Mouse (Mus musculus) right cerebral cortex, postnatal 10 days (tissue): ENCODE measurements around the gene Cntnap2.
"Not testable (repeated sequence)": the region's sequence is repeated elsewhere in the genome, so short reads cannot be mapped to it uniquely, and the experiment has no call there.

ENCODE experiments used
- DNase-seq, 2 experiments: peaks; one replicate each; pipeline ENCODE4 v3.0.0; 2021; ENCODE audit warnings: low spot score in 2 of 2

Cntnap2 gene

GRCm38 (mm10) chr6:46963693-46964092 is 1904.5 kb downstream of the Cntnap2 start:
- DNase-seq = no peak

DNA sequence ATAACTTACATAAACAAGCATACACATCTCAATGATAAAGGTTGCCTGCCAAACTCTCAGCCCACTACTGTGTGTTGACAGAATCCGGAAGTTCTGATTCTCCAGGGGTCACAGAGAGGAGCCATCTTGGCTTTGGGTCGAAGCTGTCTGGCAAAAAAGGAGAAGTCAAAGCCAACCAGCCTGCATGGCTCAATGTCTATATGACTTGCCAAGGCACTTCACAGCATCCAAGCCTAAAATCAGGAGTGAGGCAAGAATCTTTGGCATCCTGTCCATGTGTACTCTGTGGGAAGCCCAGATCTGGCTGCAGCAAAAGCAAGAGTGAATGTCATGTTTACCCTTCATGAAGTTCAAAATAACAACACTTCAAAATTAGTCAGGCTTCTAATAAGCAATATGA is 1913.5 kb downstream of the Cntnap2 start:
- no peak for DNase-seq

DNA sequence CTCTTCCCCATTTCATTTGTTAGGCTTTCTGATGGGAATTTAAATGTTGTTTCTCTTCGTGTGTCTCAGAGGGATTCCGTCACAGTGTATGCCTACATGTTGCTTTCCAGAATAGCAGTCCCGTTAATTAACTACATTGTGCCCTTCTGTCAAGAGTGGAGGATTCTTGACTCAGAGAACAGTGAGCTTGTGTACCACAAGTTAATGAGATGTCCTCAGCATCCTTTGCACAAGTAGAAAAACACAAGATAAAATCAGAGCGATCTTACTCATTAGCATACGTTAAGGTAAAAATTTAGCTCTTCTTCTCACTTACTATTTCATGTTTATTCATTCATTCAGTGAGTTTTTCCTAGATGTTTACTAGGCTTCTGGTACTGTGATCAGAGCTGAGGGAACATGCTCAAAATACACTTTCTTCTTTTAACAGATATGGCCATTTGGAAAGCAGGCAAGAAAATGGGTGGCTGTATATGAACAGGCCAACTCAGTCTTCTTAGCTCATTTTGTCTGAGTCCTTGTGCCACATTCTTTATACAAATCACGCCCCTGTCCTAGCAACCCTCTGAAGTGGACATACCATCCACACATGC is 1936.9 kb downstream of the Cntnap2 start:
- no peak for DNase-seq

DNA sequence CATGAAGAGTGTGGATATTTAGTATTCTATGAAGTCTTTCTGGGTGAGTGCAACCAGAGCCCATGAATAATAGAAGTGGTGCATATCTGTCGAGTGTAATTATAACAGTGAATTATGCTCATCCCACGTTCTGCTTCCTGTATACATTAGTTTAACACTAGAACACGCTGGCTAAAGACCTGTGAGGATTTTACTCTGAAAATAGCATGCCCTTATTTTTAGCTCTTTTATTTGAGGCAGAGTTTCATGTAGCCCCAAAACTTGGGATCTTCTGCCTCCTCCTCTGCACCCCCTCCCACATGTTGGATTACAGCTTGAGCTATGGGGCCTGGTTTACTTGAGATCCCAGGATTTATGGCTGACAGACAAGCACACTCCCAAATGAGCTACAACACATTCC is 1945.3 kb downstream of the Cntnap2 start:
- DNase-seq = peak; percentile 47 to 66

DNA sequence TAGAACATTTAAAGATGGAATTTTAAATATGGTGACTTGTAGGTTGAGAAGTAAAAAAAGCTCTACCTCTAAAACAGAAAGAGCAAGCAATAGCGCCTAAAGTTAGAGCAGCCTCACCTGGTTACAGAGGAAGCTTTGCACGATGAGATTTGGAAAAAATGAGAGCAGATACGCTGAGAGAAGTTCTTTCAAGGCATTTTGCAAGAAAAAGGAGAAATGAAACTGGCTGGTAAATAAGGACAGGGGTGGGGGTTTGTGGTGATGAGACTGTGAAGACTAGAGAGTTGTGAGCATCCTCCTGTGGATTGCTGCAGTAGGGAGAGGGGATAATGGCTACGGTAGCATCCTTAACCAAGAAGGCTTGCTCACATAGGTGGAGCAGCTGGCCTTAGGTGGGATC is 1953.8 kb downstream of the Cntnap2 start:
- no peak for DNase-seq

- peak; percentile 91 to 92 for DNase-seq
Measured at GRCm38 (mm10) chr6:47013535-47013934, 1954.4 kb downstream of the Cntnap2 start.

- DNase-seq = no peak
Measured at GRCm38 (mm10) chr6:47014886-47015586, 1955.9 kb downstream of the Cntnap2 start.

DNA sequence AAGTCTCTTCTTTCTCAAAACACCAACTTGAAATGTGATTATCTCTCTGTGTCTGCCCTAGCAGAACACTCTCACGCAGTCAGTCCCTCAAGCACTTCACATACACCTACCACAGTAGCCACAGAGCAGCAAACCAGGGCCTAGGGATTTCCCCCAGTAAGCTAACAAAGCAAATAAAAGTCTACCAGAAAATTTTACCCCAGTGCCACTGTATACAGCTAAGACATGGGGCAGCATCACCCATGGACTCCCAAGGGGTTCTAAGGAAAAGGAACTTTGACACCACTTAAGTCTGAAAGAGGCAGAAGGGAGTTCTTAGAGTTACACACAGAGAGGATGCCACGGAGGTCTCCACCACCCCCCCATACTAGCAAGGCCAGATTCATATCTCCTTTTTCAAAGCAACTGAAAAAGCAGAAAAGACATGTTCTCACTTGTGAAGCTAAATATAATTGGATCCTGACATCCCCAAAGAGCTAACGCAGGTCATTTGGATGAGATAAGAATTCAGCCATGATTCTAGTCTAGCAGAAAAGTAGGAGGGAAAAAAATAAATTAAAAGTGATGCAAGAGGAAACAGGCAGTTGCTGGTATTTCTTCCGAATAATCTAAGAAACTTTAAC is 1967.0 kb downstream of the Cntnap2 start:
- DNase-seq = no peak

- DNase-seq = no peak
Measured at GRCm38 (mm10) chr6:47031362-47031761, 1972.2 kb downstream of the Cntnap2 start.

GRCm38 (mm10) chr6:47042602-47043001 is 1983.4 kb downstream of the Cntnap2 start:
- no peak for DNase-seq

DNA sequence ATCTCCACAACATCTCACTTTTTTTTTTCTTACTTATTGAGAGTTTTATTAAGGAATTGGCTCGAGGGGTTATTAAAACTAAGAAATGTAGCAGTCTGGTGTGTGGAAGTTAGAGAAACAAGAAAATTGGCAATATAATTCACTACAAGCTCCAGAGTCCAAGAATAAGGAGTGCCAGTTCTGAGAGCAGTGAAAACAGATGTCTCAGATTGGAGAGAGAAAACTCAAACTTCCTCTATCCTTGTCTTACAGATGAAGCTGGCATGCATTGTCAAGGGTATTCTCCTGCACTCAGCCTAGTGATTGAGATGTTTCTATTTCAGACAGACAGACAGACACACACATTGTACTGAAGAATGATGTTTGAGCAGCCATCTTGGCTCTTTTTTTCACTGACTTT is 1984.4 kb downstream of the Cntnap2 start:
- no peak for DNase-seq

DNA sequence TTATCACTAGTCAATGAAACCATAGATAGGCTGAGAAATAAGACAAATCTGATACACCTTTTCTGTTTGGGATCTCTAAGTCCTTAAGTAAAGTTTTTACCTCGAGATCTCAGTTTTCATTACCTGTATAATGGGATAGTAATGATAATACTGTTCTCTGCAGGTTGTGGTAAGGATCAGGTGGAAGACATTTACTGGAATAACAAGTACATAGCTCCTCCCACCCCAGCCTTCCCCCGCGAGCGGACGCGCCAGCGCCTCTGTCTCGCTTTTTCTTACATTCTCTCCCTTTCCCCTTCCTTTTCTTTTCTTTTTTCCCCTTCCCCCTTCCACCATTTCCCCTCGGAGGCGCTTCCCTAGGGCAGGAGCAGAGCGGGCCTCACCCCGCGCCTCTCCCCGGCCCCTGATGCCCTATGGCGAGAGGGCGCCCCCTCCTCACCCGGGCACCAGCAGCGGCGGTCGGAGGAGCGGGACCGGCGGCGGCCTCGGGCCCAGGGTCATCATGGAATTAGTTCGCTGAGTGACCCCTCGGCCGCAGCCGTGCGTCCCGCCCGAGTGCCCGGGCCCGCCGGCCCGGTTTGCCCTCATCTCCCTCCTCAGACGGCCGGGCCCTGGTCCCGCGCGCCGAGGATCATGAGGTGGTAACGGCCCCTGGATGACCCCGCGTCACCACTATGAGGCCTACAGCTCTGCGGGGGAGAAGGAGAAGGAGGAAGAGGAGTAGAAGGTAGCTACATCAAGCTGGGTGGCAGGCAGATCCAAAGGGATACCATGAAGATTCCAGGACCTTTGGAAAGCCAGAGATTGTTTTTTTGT is 1985.4 kb downstream of the Cntnap2 start:
- peak in 1 of 2 experiments; percentile 25 for DNase-seq

DNA sequence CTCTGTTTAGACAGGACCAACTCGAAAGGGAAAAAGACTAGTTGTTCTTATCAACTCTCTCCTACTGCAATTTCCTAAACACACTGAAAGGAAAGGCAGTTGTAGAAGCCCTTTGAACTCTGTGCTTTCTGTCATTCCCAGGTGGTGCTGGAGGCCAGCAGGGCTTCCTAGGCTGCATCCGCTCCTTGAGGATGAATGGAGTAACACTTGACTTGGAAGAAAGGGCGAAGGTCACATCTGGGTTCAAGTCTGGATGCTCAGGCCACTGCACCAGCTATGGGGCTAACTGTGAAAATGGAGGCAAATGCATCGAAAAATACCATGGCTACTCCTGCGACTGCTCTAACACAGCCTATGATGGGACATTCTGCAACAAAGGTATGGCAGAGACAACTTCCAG is 1989.9 kb downstream of the Cntnap2 start:
- no peak for DNase-seq

DNA sequence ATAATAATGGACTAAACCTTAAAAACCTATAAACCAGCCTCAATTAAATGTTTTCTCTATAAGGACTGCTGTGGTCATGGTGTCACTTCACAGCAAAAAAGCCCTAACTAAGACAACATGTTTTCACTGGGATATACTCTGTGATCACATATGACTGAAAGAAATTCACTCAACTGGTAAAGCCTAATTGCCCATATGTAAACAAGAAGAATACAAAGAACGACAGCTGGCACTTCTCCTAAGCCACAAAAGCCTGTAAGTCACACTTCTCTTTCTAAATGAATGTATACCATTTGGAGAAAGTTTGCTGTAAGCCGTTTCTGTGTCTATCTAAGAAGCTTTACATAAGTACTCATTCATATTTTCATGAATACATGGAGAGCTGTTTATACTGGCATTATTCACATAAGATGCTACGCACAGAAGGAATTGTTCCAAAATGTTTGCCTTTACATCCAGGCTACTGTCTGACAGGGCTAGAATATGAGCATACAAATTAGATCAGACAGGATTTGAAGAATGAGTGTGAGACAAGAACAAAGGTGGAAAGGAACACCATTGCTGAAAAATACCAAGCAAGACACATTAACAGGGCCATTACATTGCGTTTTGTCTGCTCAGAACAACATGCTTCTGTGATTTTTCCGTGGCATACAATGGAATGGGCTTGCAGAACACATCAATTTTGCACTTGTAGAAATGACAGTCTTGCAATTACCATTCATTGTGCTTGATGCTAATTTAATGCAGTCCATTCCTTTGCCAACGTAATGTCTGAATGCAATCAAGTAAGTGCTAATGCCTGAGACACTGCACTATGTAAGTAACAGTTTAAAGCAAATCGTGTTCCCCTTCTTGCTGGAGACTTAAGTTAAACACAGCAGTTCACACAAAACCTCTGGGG is 1991.4 kb downstream of the Cntnap2 start:
- no peak for DNase-seq

- DNase-seq = no peak
Measured at GRCm38 (mm10) chr6:47061341-47061740, 2002.2 kb downstream of the Cntnap2 start.

DNA sequence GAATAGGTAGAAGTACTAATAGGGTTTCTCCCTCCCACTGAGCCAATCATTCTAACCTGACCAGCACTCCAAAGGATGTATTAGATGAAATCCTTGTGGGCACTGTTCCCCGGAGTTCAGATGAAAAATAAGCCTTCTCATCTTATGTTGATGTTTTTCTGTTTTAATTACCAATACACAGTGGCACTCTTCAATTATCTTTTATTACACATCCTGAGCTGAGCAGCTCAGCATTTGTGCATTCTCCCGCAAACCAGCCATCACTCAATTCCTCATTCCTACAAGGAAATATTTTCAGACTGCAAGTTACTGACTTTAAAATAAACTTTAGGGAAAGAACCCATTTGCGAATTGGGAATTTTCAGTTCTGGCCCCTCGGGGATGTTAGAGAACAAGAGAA is 2030.8 kb downstream of the Cntnap2 start:
- DNase-seq = no peak

DNA sequence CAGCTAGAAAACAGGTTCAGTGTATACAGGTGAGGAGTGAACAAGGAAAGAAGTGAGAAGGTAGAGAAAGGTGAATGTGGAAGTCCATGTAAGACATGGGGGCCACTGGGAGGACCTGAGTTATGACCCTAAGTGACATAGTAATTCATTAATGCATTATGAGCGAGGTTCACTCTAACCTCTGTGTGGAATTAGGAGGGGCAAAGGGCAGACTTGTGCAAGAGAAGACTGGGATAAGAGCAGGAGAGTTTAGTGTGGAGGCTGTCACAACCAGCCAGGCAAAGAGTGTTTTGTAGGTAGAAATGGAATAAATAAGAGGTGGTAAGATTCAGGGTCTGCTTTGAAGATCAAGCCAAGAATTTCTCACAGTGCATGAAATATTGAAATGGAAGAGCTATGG is 2045.8 kb downstream of the Cntnap2 start:
- DNase-seq = no peak

- no peak for DNase-seq
Measured at GRCm38 (mm10) chr6:47109582-47110220, 2050.5 kb downstream of the Cntnap2 start.

GRCm38 (mm10) chr6:47134063-47134462 is 2074.9 kb downstream of the Cntnap2 start:
- DNase-seq = not testable (repeated sequence)

GRCm38 (mm10) chr6:47153018-47153417 is 2093.9 kb downstream of the Cntnap2 start:
- DNase-seq = not testable (repeated sequence)
